Mouse (Mus musculus) liver, embryonic 14.5 days (tissue): ENCODE measurements at regions not wholly inside any gene's neighbourhood (a gene's known extent, or its start where the extent isn't known, plus 50 kb on each side); places are given as distances from the start of the nearest gene placed in this dataset.

Source experiments
- CTCF ChIP-seq: IDR thresholded peaks from 2 replicates; pipeline ENCODE4 v1.5.1; 2016; ENCODE audit warnings: antibody characterized with exemption, low read depth, control low read depth
- EP300 ChIP-seq: IDR thresholded peaks from 2 replicates; pipeline ENCODE4 v1.6.1; 2016; ENCODE audit warnings: antibody characterized with exemption, low read depth

GRCm38 (mm10) chr13:107934691-107935090 is 109.6 kb upstream of the Smim15 start:
- TF ChIP-seq CTCF, result no peak
- no peak for TF ChIP-seq EP300
